Mouse (Mus musculus): ENCODE data around the gene Zbtb22. TPM values are rescaled to one million over a fixed set of nuclear protein-coding genes. Genes with fewer than 3 reads are reported as not detected.

The Zbtb22 gene
- polyA plus RNA-seq, 1 experiment = 26.3 TPM

GRCm38 (mm10) chr17:33940981-33941380, 25.3 kb downstream of the Zbtb22 start:
- Histone ChIP-seq H3K27ac (ENCODE audit: control insufficient read depth, insufficient read depth, low read depth, low read length, poor library complexity) (no peak overlapping the region; the same call in 1 of the 2 replicates), H3K4me3 (replicated peaks; ENCODE audit: control insufficient read depth, low read depth, low read length) (peak overlapping the region; percentile 97), H3K4me1 (ENCODE audit: control insufficient read depth, insufficient read depth, low read length) (no peaks in the 10 kb centered on the region; the same call in 1 of the 2 replicates)
- WGBS = 1% methylated on average over 26 of the region's 26 CpGs
- TF ChIP-seq CTCF (IDR thresholded peaks at IDR 0.05; ENCODE audit: control insufficient read depth, insufficient read depth, low read length) (no peak), POLR2A (IDR thresholded peaks at IDR 0.05; ENCODE audit: borderline replicate concordance, control insufficient read depth, low read depth, low read length) (no peak)

GRCm38 (mm10) chr17:33941381-33941780, 25.7 kb downstream of the Zbtb22 start:
- 38% methylated on average over 19 of the region's 19 CpGs for WGBS
- peak overlapping the region; percentile 97 for H3K4me3 ChIP-seq (replicated peaks; ENCODE audit: control insufficient read depth, low read depth, low read length)
- TF ChIP-seq CTCF (IDR thresholded peaks at IDR 0.05; ENCODE audit: control insufficient read depth, insufficient read depth, low read length) = no peak
- TF ChIP-seq POLR2A (IDR thresholded peaks at IDR 0.05; ENCODE audit: borderline replicate concordance, control insufficient read depth, low read depth, low read length) = no peak
- no peak overlapping the region; the same call in 1 of the 2 replicates for H3K27ac ChIP-seq (ENCODE audit: control insufficient read depth, insufficient read depth, low read depth, low read length, poor library complexity)
- no peaks in the 10 kb centered on the region; the same call in 1 of the 2 replicates for H3K4me1 ChIP-seq (ENCODE audit: control insufficient read depth, insufficient read depth, low read length)

GRCm38 (mm10) chr17:33943454-33943853, 27.8 kb downstream of the Zbtb22 start:
- no peak for TF ChIP-seq CTCF (IDR thresholded peaks at IDR 0.05; ENCODE audit: control insufficient read depth, insufficient read depth, low read length)
- no peak for TF ChIP-seq POLR2A (IDR thresholded peaks at IDR 0.05; ENCODE audit: borderline replicate concordance, control insufficient read depth, low read depth, low read length)

GRCm38 (mm10) chr17:33947430-33948089, 31.9 kb downstream of the Zbtb22 start:
- Histone ChIP-seq H3K4me1 (ENCODE audit: control insufficient read depth, insufficient read depth, low read length) (peaks cover 8% of the 10 kb centered on the region), H3K27ac (ENCODE audit: control insufficient read depth, insufficient read depth, low read depth, low read length, poor library complexity) (peak overlapping the region; percentile 42), H3K4me3 (replicated peaks; ENCODE audit: control insufficient read depth, low read depth, low read length) (no peak overlapping the region)
- no peak for TF ChIP-seq CTCF (IDR thresholded peaks at IDR 0.05; ENCODE audit: control insufficient read depth, insufficient read depth, low read length)
- TF ChIP-seq POLR2A (IDR thresholded peaks at IDR 0.05; ENCODE audit: borderline replicate concordance, control insufficient read depth, low read depth, low read length) = no peak
- WGBS = 23% methylated on average over 10 of the region's 10 CpGs

More at GRCm38 (mm10) chr17:33943454-33943853, 27.8 kb downstream of the Zbtb22 start:
- Histone ChIP-seq H3K4me1 (ENCODE audit: control insufficient read depth, insufficient read depth, low read length) (peaks cover 5% of the 10 kb centered on the region; the same call in 1 of the 2 replicates), H3K4me3 (replicated peaks; ENCODE audit: control insufficient read depth, low read depth, low read length) (no peak overlapping the region), H3K27ac (ENCODE audit: control insufficient read depth, insufficient read depth, low read depth, low read length, poor library complexity) (no peak overlapping the region)
- 87% methylated on average over 15 of the region's 15 CpGs for WGBS

GRCm38 (mm10) chr17:33948090-33948904, 32.6 kb downstream of the Zbtb22 start:
- TF ChIP-seq POLR2A (IDR thresholded peaks at IDR 0.05; ENCODE audit: borderline replicate concordance, control insufficient read depth, low read depth, low read length) = no peak
- TF ChIP-seq CTCF (IDR thresholded peaks at IDR 0.05; ENCODE audit: control insufficient read depth, insufficient read depth, low read length) = no peak
- H3K4me3 ChIP-seq (replicated peaks; ENCODE audit: control insufficient read depth, low read depth, low read length) = no peak overlapping the region
- 88% methylated on average over 22 of the region's 22 CpGs for WGBS
- peak overlapping the region; percentile 42; the same call in 1 of the 2 replicates for H3K27ac ChIP-seq (ENCODE audit: control insufficient read depth, insufficient read depth, low read depth, low read length, poor library complexity)
- H3K4me1 ChIP-seq (ENCODE audit: control insufficient read depth, insufficient read depth, low read length) = peaks cover 8% of the 10 kb centered on the region

GRCm38 (mm10) chr17:33948905-33949537, 33.3 kb downstream of the Zbtb22 start:
- Histone ChIP-seq H3K4me3 (replicated peaks; ENCODE audit: control insufficient read depth, low read depth, low read length) (no peak overlapping the region), H3K4me1 (ENCODE audit: control insufficient read depth, insufficient read depth, low read length) (peaks cover 8% of the 10 kb centered on the region), H3K27ac (ENCODE audit: control insufficient read depth, insufficient read depth, low read depth, low read length, poor library complexity) (no peak overlapping the region)
- TF ChIP-seq CTCF (IDR thresholded peaks at IDR 0.05; ENCODE audit: control insufficient read depth, insufficient read depth, low read length) (no peak), POLR2A (IDR thresholded peaks at IDR 0.05; ENCODE audit: borderline replicate concordance, control insufficient read depth, low read depth, low read length) (no peak)
- 82% methylated on average over 19 of the region's 19 CpGs for WGBS

- H3K4me1 ChIP-seq (ENCODE audit: control insufficient read depth, insufficient read depth, low read length) = peaks cover 9% of the 10 kb centered on the region
- no peak for TF ChIP-seq CTCF (IDR thresholded peaks at IDR 0.05; ENCODE audit: control insufficient read depth, insufficient read depth, low read length)
- TF ChIP-seq POLR2A (IDR thresholded peaks at IDR 0.05; ENCODE audit: borderline replicate concordance, control insufficient read depth, low read depth, low read length) = no peak
- H3K27ac ChIP-seq (ENCODE audit: control insufficient read depth, insufficient read depth, low read depth, low read length, poor library complexity) = no peak overlapping the region
- peak overlapping the region; percentile 82 for H3K4me3 ChIP-seq (replicated peaks; ENCODE audit: control insufficient read depth, low read depth, low read length)
- WGBS = 76% methylated on average over 10 of the region's 10 CpGs
Observed at GRCm38 (mm10) chr17:33950131-33950625, 34.5 kb downstream of the Zbtb22 start.
